Mouse (Mus musculus): ENCODE data around the gene Lef1.

The Lef1 gene

GRCm38 (mm10) chr3:131110191-131111150 is at the start of gene Lef1:
Gene Lef1, plus strand, starts transcription at chr3:131110471.
- no peak for DNase-seq (ENCODE audit: low spot score)

- DNase-seq (ENCODE audit: low spot score) = no peak
These were observed 45.3 kb upstream of the Lef1 start for GRCm38 (mm10) chr3:131065001-131065400.

GRCm38 (mm10) chr3:131066171-131066570 is 44.1 kb upstream of the Lef1 start:
- no peak for DNase-seq (ENCODE audit: low spot score)

- no peak for DNase-seq (ENCODE audit: low spot score)
These were observed 42.3 kb upstream of the Lef1 start for GRCm38 (mm10) chr3:131068000-131068399.

- DNase-seq (ENCODE audit: low spot score) = no peak
These were observed 40.1 kb upstream of the Lef1 start for GRCm38 (mm10) chr3:131070210-131070609.

GRCm38 (mm10) chr3:131072661-131073060 is 37.6 kb upstream of the Lef1 start:
- no peak for DNase-seq (ENCODE audit: low spot score)

- DNase-seq (ENCODE audit: low spot score) = no peak
These were observed 36.3 kb upstream of the Lef1 start for GRCm38 (mm10) chr3:131073946-131074345.

GRCm38 (mm10) chr3:131078041-131078621 is 32.1 kb upstream of the Lef1 start:
- DNase-seq (ENCODE audit: low spot score) = no peak

- no peak for DNase-seq (ENCODE audit: low spot score)
These were observed 31.6 kb upstream of the Lef1 start for GRCm38 (mm10) chr3:131078719-131079118.

GRCm38 (mm10) chr3:131083722-131084121 is 26.5 kb upstream of the Lef1 start:
- DNase-seq (ENCODE audit: low spot score) = no peak

- DNase-seq (ENCODE audit: low spot score) = no peak
These were observed 25.3 kb upstream of the Lef1 start for GRCm38 (mm10) chr3:131084718-131085561.

GRCm38 (mm10) chr3:131085978-131086377 is 24.3 kb upstream of the Lef1 start:
- no peak for DNase-seq (ENCODE audit: low spot score)

GRCm38 (mm10) chr3:131089721-131090120 is 20.6 kb upstream of the Lef1 start:
- DNase-seq (ENCODE audit: low spot score) = no peak

GRCm38 (mm10) chr3:131092113-131092512 is 18.2 kb upstream of the Lef1 start:
- no peak for DNase-seq (ENCODE audit: low spot score)

- no peak for DNase-seq (ENCODE audit: low spot score)
These were observed 16.5 kb upstream of the Lef1 start for GRCm38 (mm10) chr3:131093736-131094135.

- no peak for DNase-seq (ENCODE audit: low spot score)
These were observed 14.2 kb upstream of the Lef1 start for GRCm38 (mm10) chr3:131096105-131096504.

- no peak for DNase-seq (ENCODE audit: low spot score)
These were observed 8.0 kb upstream of the Lef1 start for GRCm38 (mm10) chr3:131102191-131102774.

- no peak for DNase-seq (ENCODE audit: low spot score)
These were observed 4.9 kb upstream of the Lef1 start for GRCm38 (mm10) chr3:131105362-131105761.

GRCm38 (mm10) chr3:131105940-131106401 is 4.3 kb upstream of the Lef1 start:
- no peak for DNase-seq (ENCODE audit: low spot score)

GRCm38 (mm10) chr3:131106451-131107291 is 3.6 kb upstream of the Lef1 start:
- no peak for DNase-seq (ENCODE audit: low spot score)

All from lung, postnatal 25 days (tissue).